Comparison of ENCODE assay signal across 8 mouse cellular contexts in genomic region chr5:52112191-52112760, GRCm38 (mm10).
DNase-seq lines count a peak whose midpoint lies in the region; ATAC-seq and TF ChIP-seq lines count a peak whose summit lies in the region.

No protein-coding gene starts in this region.

- peaks cover 73% of the 10 kb centered on the region for H3K27me3 ChIP-seq in lung, embryonic 15.5 days
- peaks cover 59% of the 10 kb centered on the region for H3K27me3 ChIP-seq in liver, embryonic 16.5 days (ENCODE audit: control insufficient read depth, insufficient read depth, low read depth, low read length)
- H3K27me3 ChIP-seq in stomach, postnatal 0 days (ENCODE audit: control insufficient read depth, insufficient read depth, low read length): no peaks in the 10 kb centered on the region

- no peak overlapping the region for H3K9ac ChIP-seq in lung, embryonic 15.5 days
- no peak overlapping the region for H3K9ac ChIP-seq in liver, embryonic 16.5 days (ENCODE audit: low read depth, low read length)
- no peak overlapping the region for H3K9ac ChIP-seq in stomach, postnatal 0 days (ENCODE audit: low read length)

- peak overlapping the region; percentile 99 for H3K4me2 ChIP-seq in lung, embryonic 15.5 days
- H3K4me2 ChIP-seq in liver, embryonic 16.5 days (ENCODE audit: low read depth, low read length): 0 out of 2 replicates have a peak overlapping the region, but pooled peaks have one; percentile 6
- H3K4me2 ChIP-seq in stomach, postnatal 0 days (replicated peaks; ENCODE audit: low read depth): peak overlapping the region; percentile 100

- peaks cover 42% of the 10 kb centered on the region for H3K4me1 ChIP-seq in lung, embryonic 15.5 days
- no peaks in the 10 kb centered on the region; the same call in none of the 2 replicates for H3K4me1 ChIP-seq in liver, embryonic 16.5 days (ENCODE audit: control insufficient read depth, low read depth, low read length)
- H3K4me1 ChIP-seq in stomach, postnatal 0 days (replicated peaks; ENCODE audit: control insufficient read depth, insufficient read depth): no peaks in the 10 kb centered on the region

- WGBS in lung, embryonic 15.5 days: 15% methylated on average over 16 of the region's 16 CpGs
- 4% methylated on average over 16 of the region's 16 CpGs for WGBS in liver, embryonic 16.5 days (ENCODE audit: insufficient replicate concordance)
- 41% methylated on average over 16 of the region's 16 CpGs for WGBS in stomach, postnatal 0 days

- no peak for TF ChIP-seq EP300 in stomach, postnatal 0 days (optimal IDR thresholded peaks at IDR 0.05)

- H3K9me3 ChIP-seq in lung, embryonic 15.5 days: no peaks in the 10 kb centered on the region
- H3K9me3 ChIP-seq in liver, embryonic 16.5 days (replicated peaks; ENCODE audit: control insufficient read depth, low read length): no peaks in the 10 kb centered on the region
- H3K9me3 ChIP-seq in stomach, postnatal 0 days (ENCODE audit: control insufficient read depth, low read length): no peaks in the 10 kb centered on the region

- no peak for DNase-seq in lung, postnatal 25 days (ENCODE audit: low spot score)
- DNase-seq in forelimb bud, embryonic 11.5 days (ENCODE audit: low read depth, low spot score): peak; percentile 39
- no peak for DNase-seq in stomach, postnatal 0 days (ENCODE audit: low spot score)
- no peak for DNase-seq in cerebellum, adult 11-12 months
- no peak for DNase-seq in frontal cortex, postnatal 10 days (ENCODE audit: low spot score in 2 of 2)
- DNase-seq in kidney, postnatal 25 days: no peak

- H3K27ac ChIP-seq in lung, embryonic 15.5 days: no peak overlapping the region
- H3K27ac ChIP-seq in liver, embryonic 16.5 days (ENCODE audit: low read length): no peak overlapping the region
- no peak overlapping the region for H3K27ac ChIP-seq in stomach, postnatal 0 days (replicated peaks)

- ATAC-seq in lung, embryonic 15.5 days (ENCODE audit: borderline replicate concordance, extremely low read depth, low FRiP score, low TSS enrichment): no peak
- ATAC-seq in liver, embryonic 16.5 days (ENCODE audit: low read depth): no peak
- no peak for ATAC-seq in stomach, postnatal 0 days (ENCODE audit: low FRiP score, low TSS enrichment)

- TF ChIP-seq CTCF in stomach, postnatal 0 days (IDR thresholded peaks at IDR 0.05; ENCODE audit: low read depth): no peak

- no peaks in the 10 kb centered on the region for H3K36me3 ChIP-seq in lung, embryonic 15.5 days
- H3K36me3 ChIP-seq in liver, embryonic 16.5 days (ENCODE audit: control insufficient read depth, insufficient read depth): no peaks in the 10 kb centered on the region
- H3K36me3 ChIP-seq in stomach, postnatal 0 days (ENCODE audit: control insufficient read depth, insufficient read depth, low read length): no peaks in the 10 kb centered on the region

- peak overlapping the region; percentile 71 for H3K4me3 ChIP-seq in lung, embryonic 15.5 days
- no peak overlapping the region for H3K4me3 ChIP-seq in liver, embryonic 16.5 days (ENCODE audit: low read depth, low read length)
- H3K4me3 ChIP-seq in stomach, postnatal 0 days (ENCODE audit: low read depth, low read length): peak overlapping the region; percentile 66; the same call in 1 of the 2 replicates

Comparison
In these comparisons a context has a peak if more than half of its experiments do, and no peak if none do; other contexts are left out.
1. H3K4me2 ChIP-seq: peak in every context shown above with its lines; median percentile 100 in stomach, postnatal 0 days; 99 in lung, embryonic 15.5 days; 6 in liver, embryonic 16.5 days.